Mouse (Mus musculus) ES-E14 (cell line): ENCODE data around the gene Sh2d6. TPM values are rescaled to one million over a fixed set of nuclear protein-coding genes. Genes with fewer than 3 reads are reported as not detected.

Source experiments
- DNase-seq: peaks from one replicate; pipeline ENCODE4 v3.0.0-alpha.2; 2013; ENCODE audit warnings: low read depth, low spot score
- H3K27ac ChIP-seq: 2 replicates; pipeline ENCODE4 v1.5.1; 2012; ENCODE audit warnings: low read depth, mild to moderate bottlenecking, low read length, moderate library complexity, mixed read lengths; ENCODE audit not compliant: poor library complexity, insufficient read depth, severe bottlenecking
- H3K36me3 ChIP-seq: 2 replicates; pipeline ENCODE4 v1.6.1; 2012; ENCODE audit warnings: mild to moderate bottlenecking, low read length, moderate library complexity, mixed read lengths; ENCODE audit not compliant: control insufficient read depth, poor library complexity, insufficient read depth, severe bottlenecking
- H3K4me1 ChIP-seq, 2 experiments: fragments of 150-350 bp in 1 of 2; sonication (generic) in 1 of 2; 2 replicates each; pipeline ENCODE4 v1.6.1; 2012; ENCODE audit warnings: low read length in 2 of 2, mild to moderate bottlenecking in 1 of 2, mixed read lengths in 1 of 2; ENCODE audit not compliant: control insufficient read depth in 2 of 2, insufficient read depth in 2 of 2, poor library complexity in 1 of 2
- H3K4me3 ChIP-seq, 2 experiments: fragments of 150-350 bp in 1 of 2; sonication (generic) in 1 of 2; 2 replicates each; pipeline ENCODE4 v1.5.1; 2012; ENCODE audit warnings: low read length in 2 of 2, low read depth in 1 of 2, mild to moderate bottlenecking in 1 of 2, mixed read lengths in 1 of 2; ENCODE audit not compliant: insufficient read depth in 1 of 2, poor library complexity in 1 of 2, severe bottlenecking in 1 of 2
- H3K9ac ChIP-seq: 2 replicates; pipeline ENCODE4 v1.6.1; 2012; ENCODE audit warnings: low read depth, mild to moderate bottlenecking, low read length, mixed read lengths; ENCODE audit not compliant: poor library complexity, insufficient read depth, severe bottlenecking
- H3K9me3 ChIP-seq: fragments of 150-350 bp; sonication (generic); 2 replicates; pipeline ENCODE4 v1.6.1; 2012; ENCODE audit warnings: low read depth, mild to moderate bottlenecking, low read length; ENCODE audit not compliant: control insufficient read depth, insufficient read depth
- CHD2 ChIP-seq: IDR thresholded peaks from 2 replicates; pipeline ENCODE4 v1.6.1; 2014; ENCODE audit warnings: mild to moderate bottlenecking, low read depth, low read length, inconsistent platforms
- HCFC1 ChIP-seq: IDR thresholded peaks from 2 replicates; pipeline ENCODE4 v1.6.1; 2012; ENCODE audit warnings: low read length, inconsistent platforms, borderline replicate concordance; ENCODE audit not compliant: insufficient read depth
- MAFK ChIP-seq: IDR thresholded peaks from 2 replicates; pipeline ENCODE4 v1.6.1; 2014; ENCODE audit warnings: mild to moderate bottlenecking, low read depth, low read length, inconsistent platforms; ENCODE audit not compliant: insufficient read depth
- ZC3H11A ChIP-seq: IDR thresholded peaks from 2 replicates; pipeline ENCODE4 v1.6.1; 2012; ENCODE audit warnings: low read depth, mild to moderate bottlenecking, inconsistent platforms, low read length, borderline replicate concordance
- ZNF384 ChIP-seq: IDR thresholded peaks from 2 replicates; pipeline ENCODE4 v1.6.1; 2012; ENCODE audit warnings: low read depth, low read length, inconsistent platforms
- in situ Hi-C, 2 experiments: fragments of 600-800 bp; cut with MboI; formaldehyde crosslinking; loops; one replicate each; pipeline ENCODE4 v1.15.1; 2025; ENCODE audit warnings: low sequenced_read_pairs in 2 of 2, inconsistent platforms in 1 of 2; ENCODE audit not compliant: unreplicated experiment in 2 of 2
- total RNA-seq: library from RNA; depleted of rRNA; stranded (reverse); fragments of 300-350 nt; gene quantifications from 2 replicates; pipeline ENCODE4 v1.2.3, GENCODE M21; 2012

Gene Sh2d6
- total RNA-seq, 1 experiment: not detected

DNA sequence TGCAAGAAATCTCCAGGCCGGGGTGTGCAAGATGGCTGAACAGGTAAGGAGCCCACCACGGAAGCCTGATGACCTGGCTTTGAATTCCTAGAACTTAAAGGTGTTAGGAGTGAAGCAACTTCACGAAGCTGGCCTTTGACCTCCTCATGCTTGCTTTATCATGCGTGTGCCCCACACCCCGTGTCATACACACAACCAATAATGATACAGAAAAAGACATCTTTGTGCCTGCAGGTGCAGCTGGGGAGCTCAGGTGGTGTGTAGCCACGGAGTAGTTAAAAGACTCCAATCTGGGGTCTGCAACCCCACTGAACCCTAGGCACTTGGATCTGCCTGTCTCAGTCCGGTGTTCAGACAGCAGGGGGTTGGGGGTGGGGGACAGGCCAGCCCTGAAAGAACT is 44.0 kb upstream of the Sh2d6 start:
- Histone ChIP-seq H3K9me3 (no peaks in the 10 kb centered on the region), H3K36me3 (no peaks in the 10 kb centered on the region), H3K27ac (no peak overlapping the region), H3K4me3 (no peak overlapping the region), H3K9ac (no peak overlapping the region), H3K4me1 (peaks cover 0 to 8% of the 10 kb centered on the region in 2 experiments; a peak in 1 of 4 replicates)
- TF ChIP-seq CHD2 (no peak), ZNF384 (no peak), HCFC1 (no peak), MAFK (no peak), ZC3H11A (no peak)
- in situ Hi-C loops: no loop called here
- DNase-seq: no peak

DNA sequence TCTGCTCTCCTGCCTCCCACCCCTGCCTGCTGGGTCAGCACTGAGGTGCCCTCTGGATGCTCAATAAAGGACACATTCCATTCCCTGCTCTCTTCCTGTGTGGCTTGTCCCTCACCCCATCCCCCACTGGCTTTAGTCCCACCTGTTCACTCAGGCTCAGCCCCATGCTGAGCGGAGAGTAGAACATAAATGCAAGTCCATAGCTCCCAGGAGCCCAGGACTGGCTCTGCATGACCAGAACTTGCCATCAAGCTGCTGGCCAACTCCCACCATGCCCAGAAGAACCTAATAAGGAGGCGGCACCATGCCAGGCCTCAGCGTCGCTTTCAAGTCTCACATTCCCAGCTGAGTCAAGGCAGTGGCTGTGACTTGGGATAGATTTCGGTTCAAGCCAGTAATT is 41.4 kb upstream of the Sh2d6 start:
- Histone ChIP-seq H3K9ac (no peak overlapping the region), H3K36me3 (no peaks in the 10 kb centered on the region), H3K27ac (no peak overlapping the region), H3K9me3 (no peaks in the 10 kb centered on the region), H3K4me1 (peaks cover 0 to 8% of the 10 kb centered on the region in 2 experiments; a peak in 1 of 4 replicates), H3K4me3 (no peak overlapping the region)
- in situ Hi-C loops: no loop called here
- no peak for DNase-seq
- TF ChIP-seq MAFK (no peak), HCFC1 (no peak), ZNF384 (no peak), ZC3H11A (no peak), CHD2 (no peak)

DNA sequence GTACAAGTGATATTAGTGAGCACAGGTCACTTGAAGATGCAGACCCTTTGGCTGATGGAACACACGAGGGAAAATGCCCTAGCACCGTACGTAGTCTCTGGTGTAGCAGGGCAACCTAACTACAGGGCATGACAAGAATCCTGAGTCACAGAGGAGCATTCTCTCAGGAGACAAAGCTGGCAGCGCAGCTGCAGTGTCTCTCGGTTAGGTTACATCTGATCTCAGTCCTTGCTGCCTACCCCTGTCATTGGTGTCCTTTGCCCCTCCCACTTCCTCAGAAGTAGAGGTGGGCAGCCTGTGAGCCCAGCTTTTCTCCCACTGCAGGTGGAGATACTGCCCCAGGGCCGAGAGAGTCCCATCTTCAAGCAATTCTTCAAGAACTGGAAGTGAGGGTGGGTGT is 41.0 kb upstream of the Sh2d6 start:
- H3K4me1 ChIP-seq: peaks cover 0 to 8% of the 10 kb centered on the region in 2 experiments; a peak in 1 of 4 replicates
- TF ChIP-seq HCFC1: no peak
- no peak for TF ChIP-seq CHD2
- no peak for TF ChIP-seq ZC3H11A
- no peak for TF ChIP-seq ZNF384
- no peak for TF ChIP-seq MAFK
- H3K4me3 ChIP-seq: no peak overlapping the region
- in situ Hi-C loops: no loop called here
- H3K9me3 ChIP-seq: no peaks in the 10 kb centered on the region
- no peak for DNase-seq
- no peak overlapping the region for H3K9ac ChIP-seq
- H3K36me3 ChIP-seq: no peaks in the 10 kb centered on the region
- no peak overlapping the region for H3K27ac ChIP-seq

DNA sequence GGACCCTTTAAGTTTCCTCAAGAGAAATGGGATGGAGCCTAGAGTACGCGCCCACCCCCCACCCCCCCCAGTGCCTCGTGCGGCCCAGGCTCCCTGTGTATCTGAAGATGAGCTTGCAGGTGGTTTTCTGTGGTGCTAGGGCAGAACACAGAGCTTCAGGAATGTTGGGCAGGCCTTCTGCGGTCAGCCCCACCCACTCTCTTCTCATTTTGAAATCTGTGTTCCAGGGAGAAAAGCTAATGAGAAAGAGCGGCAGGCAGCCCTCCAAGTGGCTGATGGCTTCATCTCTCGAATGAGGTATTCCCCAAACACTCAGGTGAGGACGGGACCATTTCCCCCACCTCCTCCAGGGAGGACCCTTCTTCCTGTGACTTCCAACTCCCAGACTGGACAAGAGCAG is 39.3 kb upstream of the Sh2d6 start:
- Histone ChIP-seq H3K27ac (no peak overlapping the region), H3K4me3 (no peak overlapping the region), H3K9me3 (no peaks in the 10 kb centered on the region), H3K4me1 (peaks cover 0 to 8% of the 10 kb centered on the region in 2 experiments; a peak in 1 of 4 replicates), H3K36me3 (no peaks in the 10 kb centered on the region), H3K9ac (no peak overlapping the region)
- TF ChIP-seq ZNF384 (no peak), CHD2 (no peak), MAFK (no peak), HCFC1 (no peak), ZC3H11A (no peak)
- in situ Hi-C loops: no loop called here
- DNase-seq: no peak

DNA sequence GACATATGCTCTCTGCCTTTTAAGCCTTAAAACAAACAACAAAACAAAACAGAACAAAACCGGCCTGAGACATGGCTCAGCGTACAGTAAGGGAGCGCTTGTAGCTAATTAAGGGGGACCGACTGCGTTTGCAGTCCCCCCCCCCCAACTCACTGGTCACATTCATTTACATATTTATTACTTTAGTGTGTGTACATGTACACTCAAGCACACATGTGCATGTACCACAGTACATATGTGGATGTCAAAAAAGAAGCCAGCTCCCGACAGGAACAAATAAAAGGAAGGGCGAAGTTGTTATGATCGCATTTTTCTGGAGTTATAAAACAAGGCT is 31.5 kb upstream of the Sh2d6 start:
- Histone ChIP-seq H3K4me1 (peaks cover 2 to 6% of the 10 kb centered on the region in 2 experiments; a peak in 1 of 4 replicates), H3K9ac (no peak overlapping the region; the same call in 1 of the 2 replicates), H3K9me3 (no peaks in the 10 kb centered on the region), H3K36me3 (no peaks in the 10 kb centered on the region), H3K4me3 (peak overlapping the region; percentile 28 to 43), H3K27ac (peak overlapping the region; percentile 25; the same call in 1 of the 2 replicates)
- no peak for DNase-seq
- TF ChIP-seq CHD2 (no peak), MAFK (no peak)
- in situ Hi-C loops: no loop called here
